Mouse (Mus musculus): Measurements from ENCODE around the gene Spint2. TPM values are rescaled to one million over a fixed set of nuclear protein-coding genes. Genes with fewer than 3 reads are reported as not detected.

Spint2 gene
- polyA plus RNA-seq, 1 experiment = 146 TPM

- Histone ChIP-seq H3K4me1 (ENCODE audit: control insufficient read depth, insufficient read depth, low read length) (peaks cover 16% of the 10 kb centered on the region), H3K36me3 (ENCODE audit: control insufficient read depth, insufficient read depth, low read length) (no peaks in the 10 kb centered on the region), H3K4me3 (ENCODE audit: control insufficient read depth, low read depth, low read length) (peak overlapping the region; percentile 67), H3K27me3 (ENCODE audit: control insufficient read depth, insufficient read depth, low read length) (no peaks in the 10 kb centered on the region), H3K27ac (ENCODE audit: control insufficient read depth, insufficient read depth, low read depth, low read length) (no peak overlapping the region)
- TF ChIP-seq POLR2A (IDR thresholded peaks at IDR 0.05; ENCODE audit: control insufficient read depth, low read depth, low read length) (no peak), CTCF (IDR thresholded peaks at IDR 0.05; ENCODE audit: control insufficient read depth, insufficient read depth, insufficient replicate concordance, low read depth, low read length) (no peak)
Measured at GRCm38 (mm10) chr7:29287481-29287880, 5.8 kb upstream of the Spint2 start.

GRCm38 (mm10) chr7:29284523-29284922 is 2.8 kb upstream of the Spint2 start:
- Histone ChIP-seq H3K36me3 (ENCODE audit: control insufficient read depth, insufficient read depth, low read length) (no peaks in the 10 kb centered on the region), H3K27me3 (ENCODE audit: control insufficient read depth, insufficient read depth, low read length) (no peaks in the 10 kb centered on the region), H3K4me3 (ENCODE audit: control insufficient read depth, low read depth, low read length) (no peak overlapping the region), H3K4me1 (ENCODE audit: control insufficient read depth, insufficient read depth, low read length) (peaks cover 20% of the 10 kb centered on the region), H3K27ac (ENCODE audit: control insufficient read depth, insufficient read depth, low read depth, low read length) (no peak overlapping the region)
- no peak for TF ChIP-seq CTCF (IDR thresholded peaks at IDR 0.05; ENCODE audit: control insufficient read depth, insufficient read depth, insufficient replicate concordance, low read depth, low read length)
- TF ChIP-seq POLR2A (IDR thresholded peaks at IDR 0.05; ENCODE audit: control insufficient read depth, low read depth, low read length) = no peak

- no peaks in the 10 kb centered on the region for H3K27me3 ChIP-seq (ENCODE audit: control insufficient read depth, insufficient read depth, low read length)
- H3K4me3 ChIP-seq (ENCODE audit: control insufficient read depth, low read depth, low read length) = no peak overlapping the region
- no peak overlapping the region for H3K27ac ChIP-seq (ENCODE audit: control insufficient read depth, insufficient read depth, low read depth, low read length)
- peaks cover 17% of the 10 kb centered on the region for H3K4me1 ChIP-seq (ENCODE audit: control insufficient read depth, insufficient read depth, low read length)
- no peak for TF ChIP-seq CTCF (IDR thresholded peaks at IDR 0.05; ENCODE audit: control insufficient read depth, insufficient read depth, insufficient replicate concordance, low read depth, low read length)
- no peak for TF ChIP-seq POLR2A (IDR thresholded peaks at IDR 0.05; ENCODE audit: control insufficient read depth, low read depth, low read length)
- H3K36me3 ChIP-seq (ENCODE audit: control insufficient read depth, insufficient read depth, low read length) = no peaks in the 10 kb centered on the region
Measured at GRCm38 (mm10) chr7:29283876-29284275, 2.2 kb upstream of the Spint2 start.

GRCm38 (mm10) chr7:29282074-29282554 is 402 bp upstream of the Spint2 start:
- TF ChIP-seq CTCF (IDR thresholded peaks at IDR 0.05; ENCODE audit: control insufficient read depth, insufficient read depth, insufficient replicate concordance, low read depth, low read length) (no peak), POLR2A (IDR thresholded peaks at IDR 0.05; ENCODE audit: control insufficient read depth, low read depth, low read length) (no peak; the same call in 1 of the 2 replicates)
- Histone ChIP-seq H3K36me3 (ENCODE audit: control insufficient read depth, insufficient read depth, low read length) (no peaks in the 10 kb centered on the region), H3K4me1 (ENCODE audit: control insufficient read depth, insufficient read depth, low read length) (peaks cover 11% of the 10 kb centered on the region), H3K27me3 (ENCODE audit: control insufficient read depth, insufficient read depth, low read length) (no peaks in the 10 kb centered on the region), H3K4me3 (ENCODE audit: control insufficient read depth, low read depth, low read length) (peak overlapping the region; percentile 95), H3K27ac (ENCODE audit: control insufficient read depth, insufficient read depth, low read depth, low read length) (peak overlapping the region; percentile 92)

- peak overlapping the region; percentile 95 for H3K4me3 ChIP-seq (ENCODE audit: control insufficient read depth, low read depth, low read length)
- TF ChIP-seq CTCF (IDR thresholded peaks at IDR 0.05; ENCODE audit: control insufficient read depth, insufficient read depth, insufficient replicate concordance, low read depth, low read length) (no peak), POLR2A (IDR thresholded peaks at IDR 0.05; ENCODE audit: control insufficient read depth, low read depth, low read length) (no peak)
- peak overlapping the region; percentile 91 for H3K27ac ChIP-seq (ENCODE audit: control insufficient read depth, insufficient read depth, low read depth, low read length)
- no peaks in the 10 kb centered on the region for H3K36me3 ChIP-seq (ENCODE audit: control insufficient read depth, insufficient read depth, low read length)
- H3K4me1 ChIP-seq (ENCODE audit: control insufficient read depth, insufficient read depth, low read length) = peaks cover 11% of the 10 kb centered on the region
- H3K27me3 ChIP-seq (ENCODE audit: control insufficient read depth, insufficient read depth, low read length) = no peaks in the 10 kb centered on the region
Measured at GRCm38 (mm10) chr7:29280801-29281200, 911 bp downstream of the Spint2 start.

GRCm38 (mm10) chr7:29279924-29280323 is 1.8 kb downstream of the Spint2 start:
- no peak for TF ChIP-seq CTCF (IDR thresholded peaks at IDR 0.05; ENCODE audit: control insufficient read depth, insufficient read depth, insufficient replicate concordance, low read depth, low read length)
- TF ChIP-seq POLR2A (IDR thresholded peaks at IDR 0.05; ENCODE audit: control insufficient read depth, low read depth, low read length) = no peak
- peaks cover 11% of the 10 kb centered on the region for H3K4me1 ChIP-seq (ENCODE audit: control insufficient read depth, insufficient read depth, low read length)
- H3K27me3 ChIP-seq (ENCODE audit: control insufficient read depth, insufficient read depth, low read length) = no peaks in the 10 kb centered on the region
- no peaks in the 10 kb centered on the region for H3K36me3 ChIP-seq (ENCODE audit: control insufficient read depth, insufficient read depth, low read length)
- peak overlapping the region; percentile 91 for H3K27ac ChIP-seq (ENCODE audit: control insufficient read depth, insufficient read depth, low read depth, low read length)
- peak overlapping the region; percentile 95 for H3K4me3 ChIP-seq (ENCODE audit: control insufficient read depth, low read depth, low read length)

- Histone ChIP-seq H3K4me3 (ENCODE audit: control insufficient read depth, low read depth, low read length) (peak overlapping the region; percentile 59; the same call in 1 of the 2 replicates), H3K36me3 (ENCODE audit: control insufficient read depth, insufficient read depth, low read length) (no peaks in the 10 kb centered on the region), H3K4me1 (ENCODE audit: control insufficient read depth, insufficient read depth, low read length) (peaks cover 11% of the 10 kb centered on the region), H3K27me3 (ENCODE audit: control insufficient read depth, insufficient read depth, low read length) (no peaks in the 10 kb centered on the region), H3K27ac (ENCODE audit: control insufficient read depth, insufficient read depth, low read depth, low read length) (no peak overlapping the region)
- TF ChIP-seq POLR2A (IDR thresholded peaks at IDR 0.05; ENCODE audit: control insufficient read depth, low read depth, low read length) (no peak), CTCF (IDR thresholded peaks at IDR 0.05; ENCODE audit: control insufficient read depth, insufficient read depth, insufficient replicate concordance, low read depth, low read length) (no peak)
Measured at GRCm38 (mm10) chr7:29279261-29279660, 2.5 kb downstream of the Spint2 start.

Data from testis, adult 2 months (tissue).